Mouse (Mus musculus) testis, adult 2 months (tissue): ENCODE data around the gene 4931428F04Rik. TPM values are rescaled to one million over a fixed set of nuclear protein-coding genes. Genes with fewer than 3 reads are reported as not detected.
A peak's percentile ranks its signal among the peaks of the same experiment; 100 is the strongest.

Experiments
- H3K27ac ChIP-seq: fragments of 200-500 bp; 2 replicates; pipeline ENCODE4 v1.5.1; 2012; ENCODE audit warnings: low read depth, low read length; ENCODE audit not compliant: control insufficient read depth, insufficient read depth
- H3K27me3 ChIP-seq: fragments of 200-500 bp; 2 replicates; pipeline ENCODE4 v1.6.1; 2012; ENCODE audit warnings: mild to moderate bottlenecking, low read length, moderate library complexity; ENCODE audit not compliant: control insufficient read depth, insufficient read depth
- H3K36me3 ChIP-seq: fragments of 200-500 bp; 2 replicates; pipeline ENCODE4 v1.6.1; 2012; ENCODE audit warnings: mild to moderate bottlenecking, low read length; ENCODE audit not compliant: control insufficient read depth, insufficient read depth
- H3K4me1 ChIP-seq: fragments of 200-500 bp; 2 replicates; pipeline ENCODE4 v1.6.1; 2012; ENCODE audit warnings: low read length; ENCODE audit not compliant: control insufficient read depth, insufficient read depth
- H3K4me3 ChIP-seq: fragments of 200-500 bp; 2 replicates; pipeline ENCODE4 v1.5.1; 2012; ENCODE audit warnings: low read depth, mild to moderate bottlenecking, low read length, moderate library complexity, mixed read lengths; ENCODE audit not compliant: control insufficient read depth
- CTCF ChIP-seq: fragments of 200-500 bp; IDR thresholded peaks from 2 replicates; pipeline ENCODE4 v1.5.1; 2012; ENCODE audit warnings: low read depth, mild to moderate bottlenecking, inconsistent platforms, low read length, moderate library complexity; ENCODE audit not compliant: control insufficient read depth, insufficient read depth, insufficient replicate concordance
- POLR2A ChIP-seq: fragments of 200-500 bp; IDR thresholded peaks from 2 replicates; pipeline ENCODE4 v1.6.1; 2012; ENCODE audit warnings: low read depth, mild to moderate bottlenecking, inconsistent platforms, low read length, moderate library complexity; ENCODE audit not compliant: control insufficient read depth
- polyA plus RNA-seq: library from polyadenylated mRNA; depleted of rRNA; stranded (reverse); fragments of >200 nt; gene quantifications from 2 replicates; pipeline ENCODE4 v1.2.3, GENCODE M21; 2012

Gene 4931428F04Rik
- polyA plus RNA-seq, 1 experiment: 78.2 TPM

GRCm38 (mm10) chr8:105254966-105255350 is 34.7 kb downstream of the 4931428F04Rik start, which contains the start of gene B3gnt9:
TSS of gene B3gnt9 (minus strand) at chr8:105255153.
- H3K4me1 ChIP-seq: peaks cover 29% of the 10 kb centered on the region
- H3K36me3 ChIP-seq: no peaks in the 10 kb centered on the region
- TF ChIP-seq POLR2A (no peak), CTCF (no peak)
- H3K4me3 ChIP-seq: peak within 1 kb of the TSS; percentile 79
- no peaks in the 10 kb centered on the region for H3K27me3 ChIP-seq
- peak within 1 kb of the TSS; percentile 67 for H3K27ac ChIP-seq

GRCm38 (mm10) chr8:105254152-105254965 is 35.3 kb downstream of the 4931428F04Rik start:
- peak; percentile 54; the same call in 1 of the 2 replicates for TF ChIP-seq CTCF
- no peak for TF ChIP-seq POLR2A
- peaks cover 26% of the 10 kb centered on the region for H3K4me1 ChIP-seq
- H3K27me3 ChIP-seq: no peaks in the 10 kb centered on the region
- H3K36me3 ChIP-seq: peaks cover 3% of the 10 kb centered on the region; the same call in 1 of the 2 replicates
- peak overlapping the region; percentile 79 for H3K4me3 ChIP-seq
- H3K27ac ChIP-seq: peak overlapping the region; percentile 67

GRCm38 (mm10) chr8:105253766-105254151 is 35.9 kb downstream of the 4931428F04Rik start:
- peaks cover 3% of the 10 kb centered on the region; the same call in 1 of the 2 replicates for H3K36me3 ChIP-seq
- H3K4me3 ChIP-seq: peak overlapping the region; percentile 79
- 0 out of 2 replicates have a peak overlapping the region, but pooled peaks have one; percentile 25 for H3K27ac ChIP-seq
- peaks cover 24% of the 10 kb centered on the region for H3K4me1 ChIP-seq
- no peaks in the 10 kb centered on the region for H3K27me3 ChIP-seq
- TF ChIP-seq CTCF (no peak), POLR2A (no peak)

- no peak overlapping the region for H3K4me3 ChIP-seq
- no peak overlapping the region for H3K27ac ChIP-seq
- peaks cover 3% of the 10 kb centered on the region; the same call in 1 of the 2 replicates for H3K36me3 ChIP-seq
- H3K27me3 ChIP-seq: no peaks in the 10 kb centered on the region
- H3K4me1 ChIP-seq: peaks cover 22% of the 10 kb centered on the region
- TF ChIP-seq POLR2A: no peak
- no peak for TF ChIP-seq CTCF
These were observed 36.8 kb downstream of the 4931428F04Rik start for GRCm38 (mm10) chr8:105252680-105253537.

- H3K36me3 ChIP-seq: peaks cover 3% of the 10 kb centered on the region; the same call in 1 of the 2 replicates
- peaks cover 22% of the 10 kb centered on the region for H3K4me1 ChIP-seq
- no peak for TF ChIP-seq POLR2A
- no peak for TF ChIP-seq CTCF
- no peak overlapping the region for H3K4me3 ChIP-seq
- H3K27ac ChIP-seq: no peak overlapping the region
- H3K27me3 ChIP-seq: no peaks in the 10 kb centered on the region
These were observed 37.7 kb downstream of the 4931428F04Rik start for GRCm38 (mm10) chr8:105251954-105252353.

- no peaks in the 10 kb centered on the region for H3K27me3 ChIP-seq
- H3K4me3 ChIP-seq: no peak overlapping the region
- TF ChIP-seq POLR2A (no peak), CTCF (no peak)
- no peaks in the 10 kb centered on the region for H3K4me1 ChIP-seq
- H3K36me3 ChIP-seq: peaks cover 1% of the 10 kb centered on the region; the same call in 1 of the 2 replicates
- no peak overlapping the region for H3K27ac ChIP-seq
These were observed 48.6 kb downstream of the 4931428F04Rik start for GRCm38 (mm10) chr8:105241016-105241415.

- Histone ChIP-seq H3K27me3 (no peaks in the 10 kb centered on the region), H3K27ac (no peak overlapping the region), H3K36me3 (peaks cover 3% of the 10 kb centered on the region), H3K4me1 (no peaks in the 10 kb centered on the region), H3K4me3 (no peak overlapping the region)
- TF ChIP-seq CTCF (no peak), POLR2A (no peak)
These were observed 52.1 kb downstream of the 4931428F04Rik start for GRCm38 (mm10) chr8:105237442-105238142.
